Mouse (Mus musculus) limb, embryonic 14.5 days (tissue): ENCODE data around the gene Stau1. TPM values are rescaled to one million over a fixed set of nuclear protein-coding genes. Genes with fewer than 3 reads are reported as not detected.
A peak's percentile ranks its signal among the peaks of the same experiment; 100 is the strongest.

ENCODE experiments used
- ATAC-seq: fragments of 200-750 bp; cut with Nextera tagmentation; 2 replicates; pipeline ENCODE4 v1.8.0; 2017; ENCODE audit warnings: low read depth, moderate number of reproducible peaks, moderate TSS enrichment; ENCODE audit not compliant: low FRiP score
- DNase-seq: peaks from one replicate; pipeline ENCODE4 v3.0.0-alpha.2; 2015; ENCODE audit warnings: low spot score
- H3K27ac ChIP-seq: fragments of 300-500 bp; sonication (generic); replicated peaks from 2 replicates; pipeline ENCODE4 v1.5.1; 2014; ENCODE audit warnings: low read depth, mild to moderate bottlenecking, low read length, moderate library complexity, mixed read lengths
- H3K27me3 ChIP-seq: fragments of 300-500 bp; sonication (generic); 2 replicates; pipeline ENCODE4 v1.6.1; 2014; ENCODE audit warnings: low read length, mixed read lengths; ENCODE audit not compliant: control insufficient read depth, insufficient read depth
- H3K36me3 ChIP-seq: fragments of 300-500 bp; sonication (generic); 2 replicates; pipeline ENCODE4 v1.6.1; 2014; ENCODE audit warnings: mild to moderate bottlenecking, low read length, moderate library complexity, mixed read lengths; ENCODE audit not compliant: control insufficient read depth, insufficient read depth
- H3K4me1 ChIP-seq: fragments of 300-500 bp; sonication (generic); 2 replicates; pipeline ENCODE4 v1.6.1; 2014; ENCODE audit warnings: antibody characterized with exemption, low read length, mixed read lengths; ENCODE audit not compliant: control insufficient read depth, insufficient read depth
- H3K4me2 ChIP-seq: fragments of 300-500 bp; sonication (generic); replicated peaks from 2 replicates; pipeline ENCODE4 v1.6.1; 2014; ENCODE audit warnings: low read depth, mild to moderate bottlenecking, low read length, moderate library complexity; ENCODE audit not compliant: severe bottlenecking
- H3K4me3 ChIP-seq: fragments of 300-500 bp; sonication (generic); replicated peaks from 2 replicates; pipeline ENCODE4 v1.5.1; 2014; ENCODE audit warnings: low read length
- H3K9ac ChIP-seq: fragments of 300-500 bp; sonication (generic); 2 replicates; pipeline ENCODE4 v1.6.1; 2014; ENCODE audit warnings: mild to moderate bottlenecking, low read depth, low read length, moderate library complexity; ENCODE audit not compliant: severe bottlenecking
- H3K9me3 ChIP-seq: fragments of 300-500 bp; sonication (generic); 2 replicates; pipeline ENCODE4 v1.6.1; 2016; ENCODE audit warnings: low read length; ENCODE audit not compliant: control insufficient read depth
- POLR2A ChIP-seq: fragments of 200-500 bp; IDR thresholded peaks from 2 replicates; pipeline ENCODE4 v1.8.0; 2012; ENCODE audit warnings: inconsistent platforms, mild to moderate bottlenecking, moderate library complexity, borderline replicate concordance; ENCODE audit not compliant: insufficient read depth, insufficient read length; ENCODE audit errors: extremely low read depth
- WGBS: fragments of 180-500 bp; shearing (Covaris S2); extraction: QIAGEN DNeasy Blood & Tissue Kit; methylation state at CpG from one replicate; pipeline ENCODE4 v1.1.7; 2014; 5-methylcytosine and 5-hydroxymethylcytosine counted together
- polyA plus RNA-seq, 2 experiments: library from polyadenylated mRNA; depleted of rRNA in 1 of 2; stranded (reverse) in 1 of 2; unstranded in 1 of 2; fragments of >200 nt; fragmentation: Nextera tagmentation in 1 of 2; extraction: Ambion mirVana in 1 of 2; gene quantifications; 2 replicates each; pipeline versions ENCODE4 v1.2.1 to v1.2.3; 2012 to 2014

The Stau1 gene
- polyA plus RNA-seq (2012; rRNA removed) (64.0 and 71.4 TPM in 2 replicates), polyA plus RNA-seq (2014; fragmentation: Nextera tagmentation; extraction: Ambion mirVana) (88.8 and 96.5 TPM in 2 replicates)

DNA sequence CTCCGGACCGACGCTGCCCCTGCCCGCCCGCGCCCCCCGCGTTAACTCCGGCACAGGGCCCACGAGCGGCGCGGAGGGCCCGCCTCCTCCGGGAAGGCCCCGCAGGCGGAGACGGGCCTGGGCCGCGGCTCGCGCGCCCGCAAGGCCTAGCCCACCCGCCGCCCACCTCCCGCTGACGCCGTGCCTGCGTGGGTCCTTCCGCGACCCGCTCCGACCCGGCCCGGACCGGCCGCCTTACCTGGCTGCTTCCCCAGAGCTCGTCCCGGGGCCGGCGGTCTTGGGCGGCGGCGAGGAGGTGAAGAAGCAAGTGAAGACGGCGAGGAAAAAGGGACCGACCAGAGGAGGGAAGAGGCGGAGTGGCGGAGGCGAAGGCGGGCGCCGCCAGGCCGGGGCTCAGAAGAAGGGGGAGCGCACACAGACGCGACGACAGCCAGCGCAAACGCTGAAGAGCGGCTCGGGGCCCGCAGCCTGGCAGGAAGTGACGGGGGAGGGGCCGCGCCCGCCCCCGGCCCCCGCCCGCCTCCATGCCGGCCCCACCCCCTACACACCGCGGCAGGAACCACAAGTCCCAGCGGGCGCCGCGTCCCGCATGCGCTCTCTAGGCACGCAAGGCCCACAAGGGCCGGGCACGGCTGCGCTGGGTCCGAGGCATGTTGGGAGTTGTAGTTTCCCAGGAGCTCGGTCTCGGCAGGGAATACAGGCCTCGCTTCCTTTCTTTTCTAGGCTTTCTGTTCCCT, at the start of gene Stau1:
Gene Stau1 (minus strand): TSS at position 504 of the 737 bp plus-strand sequence.
- whole genome bisulfite sequencing: under 1% methylated on average over 55 of the region's 88 CpGs
- peak; percentile 99 for DNase-seq

GRCm38 (mm10) chr2:167043400-167044121, 47.5 kb upstream of the Stau1 start:
- Histone ChIP-seq H3K4me3 (no peak overlapping the region), H3K4me1 (no peaks in the 10 kb centered on the region), H3K27ac (no peak overlapping the region), H3K9ac (no peak overlapping the region), H3K4me2 (no peak overlapping the region), H3K9me3 (no peaks in the 10 kb centered on the region), H3K36me3 (peaks cover 91% of the 10 kb centered on the region), H3K27me3 (no peaks in the 10 kb centered on the region)
- TF ChIP-seq POLR2A: no peak
- WGBS: 91% methylated on average over 12 of the region's 12 CpGs
- DNase-seq (no peak), ATAC-seq (no peak)

More for the DNA sequence above, at the start of gene Stau1:
- no peaks in the 10 kb centered on the region for H3K36me3 ChIP-seq
- H3K4me1 ChIP-seq: peaks cover 38% of the 10 kb centered on the region
- H3K27ac ChIP-seq: peak within 1 kb of the TSS; percentile 99
- H3K9ac ChIP-seq: peak within 1 kb of the TSS; percentile 98
- TF ChIP-seq POLR2A: peak; percentile 61; the same call in 1 of the 2 replicates
- ATAC-seq: peak; percentile 99
- H3K4me2 ChIP-seq: peak within 1 kb of the TSS; percentile 87
- peak within 1 kb of the TSS; percentile 97 for H3K4me3 ChIP-seq
- H3K9me3 ChIP-seq: no peaks in the 10 kb centered on the region
- no peaks in the 10 kb centered on the region for H3K27me3 ChIP-seq

DNA sequence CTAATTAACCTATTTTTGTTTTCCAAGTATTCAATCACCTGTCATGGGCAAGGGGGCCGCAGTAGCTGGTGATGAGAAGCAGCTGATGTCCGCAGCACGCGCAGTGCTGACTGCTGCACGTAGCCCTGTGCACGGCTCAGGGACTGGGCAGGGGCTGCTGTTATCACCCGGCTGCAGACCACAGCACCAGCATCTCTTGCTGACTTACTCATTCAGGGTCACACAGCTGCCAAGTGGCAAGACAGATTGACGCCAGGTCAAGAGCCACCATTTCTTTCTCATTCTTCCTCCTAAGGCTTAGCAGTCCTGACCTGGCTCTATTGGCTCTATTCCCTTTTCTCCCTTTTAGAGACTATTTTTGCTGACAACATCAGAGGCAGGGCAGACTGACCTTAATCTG, 43.3 kb upstream of the Stau1 start:
- H3K27ac ChIP-seq: no peak overlapping the region
- H3K4me1 ChIP-seq: no peaks in the 10 kb centered on the region
- WGBS: 83% methylated on average over 8 of the region's 8 CpGs
- no peak for DNase-seq
- no peak for TF ChIP-seq POLR2A
- no peak overlapping the region for H3K4me3 ChIP-seq
- H3K9me3 ChIP-seq: no peaks in the 10 kb centered on the region
- peaks cover 99% of the 10 kb centered on the region for H3K36me3 ChIP-seq
- no peak overlapping the region for H3K4me2 ChIP-seq
- no peak for ATAC-seq
- no peaks in the 10 kb centered on the region for H3K27me3 ChIP-seq
- no peak overlapping the region for H3K9ac ChIP-seq

DNA sequence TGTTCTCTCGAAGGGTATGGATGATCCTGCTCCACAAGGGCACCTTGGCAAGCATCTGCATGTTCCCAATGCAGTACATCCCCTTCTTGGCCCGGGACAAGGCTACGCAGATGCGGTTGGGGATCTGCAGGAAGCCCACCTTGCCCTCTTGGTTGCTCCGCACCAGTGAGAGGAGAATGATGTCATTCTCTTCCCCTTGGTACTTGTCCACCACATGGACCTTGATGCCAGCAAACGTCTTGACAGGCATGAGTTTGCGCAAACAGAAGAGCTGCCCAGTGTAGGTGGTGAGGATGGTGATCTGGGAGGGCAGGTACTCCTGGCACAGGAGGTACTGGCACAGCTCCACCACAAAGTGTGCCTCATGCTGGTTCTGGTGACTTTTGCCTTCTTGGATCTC, 42.6 kb upstream of the Stau1 start:
- H3K4me3 ChIP-seq: no peak overlapping the region
- H3K27me3 ChIP-seq: no peaks in the 10 kb centered on the region
- H3K4me2 ChIP-seq: no peak overlapping the region
- no peak overlapping the region for H3K27ac ChIP-seq
- no peak for TF ChIP-seq POLR2A
- no peaks in the 10 kb centered on the region for H3K9me3 ChIP-seq
- no peaks in the 10 kb centered on the region for H3K4me1 ChIP-seq
- ATAC-seq (no peak), DNase-seq (no peak)
- peaks cover 99% of the 10 kb centered on the region for H3K36me3 ChIP-seq
- H3K9ac ChIP-seq: no peak overlapping the region
- WGBS: 91% methylated on average over 7 of the region's 7 CpGs

DNA sequence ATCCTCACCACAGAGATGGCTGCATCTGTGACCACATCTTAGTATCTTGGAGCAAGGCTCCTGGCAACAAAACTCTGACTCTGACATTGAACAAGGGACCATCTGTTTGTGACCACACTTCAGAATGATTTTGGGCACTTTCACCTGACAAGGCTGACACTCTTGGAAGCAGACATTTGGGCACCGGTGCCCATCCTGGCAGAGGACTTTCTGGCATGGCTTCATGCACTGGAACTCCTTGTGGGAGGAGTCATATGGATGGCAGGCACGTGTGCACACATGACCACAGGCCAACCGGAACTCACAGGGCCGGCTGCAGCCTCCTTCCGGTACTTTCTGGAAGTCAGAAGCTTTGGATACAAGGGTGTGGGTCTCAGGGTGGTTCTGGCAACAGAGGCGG, 42.2 kb upstream of the Stau1 start:
- WGBS: 95% methylated on average over 6 of the region's 6 CpGs
- no peak overlapping the region for H3K9ac ChIP-seq
- no peak for TF ChIP-seq POLR2A
- H3K27ac ChIP-seq: no peak overlapping the region
- DNase-seq (no peak), ATAC-seq (no peak)
- no peak overlapping the region for H3K4me2 ChIP-seq
- no peaks in the 10 kb centered on the region for H3K27me3 ChIP-seq
- H3K4me3 ChIP-seq: no peak overlapping the region
- H3K4me1 ChIP-seq: no peaks in the 10 kb centered on the region
- no peaks in the 10 kb centered on the region for H3K9me3 ChIP-seq
- H3K36me3 ChIP-seq: peaks cover 99% of the 10 kb centered on the region
